Mouse (Mus musculus): ENCODE results near the gene Vamp5. TPM values are rescaled to one million over a fixed set of nuclear protein-coding genes. Genes with fewer than 3 reads are reported as not detected.
A peak's percentile ranks its signal among the peaks of the same experiment; 100 is the strongest.

The Vamp5 gene
- polyA plus RNA-seq, 1 experiment from 2014 or later = 15.4 TPM

- WGBS = 52% methylated on average over 7 of the region's 7 CpGs
- Histone ChIP-seq H3K27me3 (ENCODE audit: control insufficient read depth, insufficient read depth, low read length) (no peaks in the 10 kb centered on the region), H3K36me3 (ENCODE audit: control insufficient read depth, insufficient read depth, low read length) (no peaks in the 10 kb centered on the region), H3K9ac (ENCODE audit: low read length) (no peak overlapping the region), H3K4me3 (ENCODE audit: low read depth, low read length) (no peak overlapping the region), H3K4me2 (no peak overlapping the region), H3K27ac (ENCODE audit: low read depth, low read length) (no peak overlapping the region), H3K4me1 (ENCODE audit: control insufficient read depth, insufficient read depth, low read length) (peaks cover 8% of the 10 kb centered on the region), H3K9me3 (ENCODE audit: control insufficient read depth, low read length) (no peaks in the 10 kb centered on the region)
- DNase-seq (ENCODE audit: low spot score, missing footprints) (no peak), ATAC-seq (ENCODE audit: low FRiP score) (no peak)
Observed at GRCm38 (mm10) chr6:72364009-72364408, 16.3 kb downstream of the Vamp5 start.

GRCm38 (mm10) chr6:72362132-72363028 is 17.9 kb downstream of the Vamp5 start:
- peak overlapping the region; percentile 89 for H3K4me2 ChIP-seq
- DNase-seq (ENCODE audit: low spot score, missing footprints) (peak; percentile 97), ATAC-seq (ENCODE audit: low FRiP score) (peak; percentile 99)
- no peak overlapping the region for H3K27ac ChIP-seq (ENCODE audit: low read depth, low read length)
- peaks cover 8% of the 10 kb centered on the region for H3K4me1 ChIP-seq (ENCODE audit: control insufficient read depth, insufficient read depth, low read length)
- H3K36me3 ChIP-seq (ENCODE audit: control insufficient read depth, insufficient read depth, low read length) = peaks cover 2% of the 10 kb centered on the region; the same call in 1 of the 2 replicates
- no peaks in the 10 kb centered on the region for H3K27me3 ChIP-seq (ENCODE audit: control insufficient read depth, insufficient read depth, low read length)
- peak overlapping the region; percentile 80 for H3K4me3 ChIP-seq (ENCODE audit: low read depth, low read length)
- WGBS = under 1% methylated on average over 42 of the region's 42 CpGs
- H3K9me3 ChIP-seq (ENCODE audit: control insufficient read depth, low read length) = no peaks in the 10 kb centered on the region
- peak overlapping the region; percentile 80 for H3K9ac ChIP-seq (ENCODE audit: low read length)

GRCm38 (mm10) chr6:72361121-72361551 is 19.1 kb downstream of the Vamp5 start:
- H3K27ac ChIP-seq (ENCODE audit: low read depth, low read length) = no peak overlapping the region
- peak overlapping the region; percentile 89 for H3K4me2 ChIP-seq
- peak overlapping the region; percentile 80; the same call in 1 of the 2 replicates for H3K4me3 ChIP-seq (ENCODE audit: low read depth, low read length)
- WGBS = 76% methylated on average over 5 of the region's 5 CpGs
- H3K4me1 ChIP-seq (ENCODE audit: control insufficient read depth, insufficient read depth, low read length) = peaks cover 8% of the 10 kb centered on the region
- no peaks in the 10 kb centered on the region for H3K9me3 ChIP-seq (ENCODE audit: control insufficient read depth, low read length)
- no peaks in the 10 kb centered on the region for H3K27me3 ChIP-seq (ENCODE audit: control insufficient read depth, insufficient read depth, low read length)
- no peak overlapping the region for H3K9ac ChIP-seq (ENCODE audit: low read length)
- DNase-seq (ENCODE audit: low spot score, missing footprints) (no peak), ATAC-seq (ENCODE audit: low FRiP score) (no peak)
- peaks cover 2% of the 10 kb centered on the region; the same call in 1 of the 2 replicates for H3K36me3 ChIP-seq (ENCODE audit: control insufficient read depth, insufficient read depth, low read length)

DNA sequence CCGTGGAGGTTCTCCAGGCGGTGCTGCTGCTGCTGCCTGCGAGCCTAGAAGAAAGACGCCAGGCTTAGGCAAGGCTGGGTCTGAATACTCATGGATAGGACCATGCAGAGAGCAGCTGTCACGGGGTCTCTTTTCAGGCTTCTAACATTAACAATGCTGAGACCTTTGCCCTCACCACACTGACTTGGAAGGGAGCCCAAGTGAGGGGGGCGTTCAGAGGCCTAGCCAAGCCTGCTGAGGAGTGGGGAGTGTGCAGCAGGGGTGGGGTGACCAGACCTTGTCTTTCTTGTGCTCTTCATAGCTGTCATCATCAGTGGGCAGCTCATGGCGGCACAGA is 19.7 kb downstream of the Vamp5 start:
- Histone ChIP-seq H3K4me3 (ENCODE audit: low read depth, low read length) (no peak overlapping the region), H3K27ac (ENCODE audit: low read depth, low read length) (no peak overlapping the region), H3K9me3 (ENCODE audit: control insufficient read depth, low read length) (no peaks in the 10 kb centered on the region), H3K4me2 (no peak overlapping the region), H3K27me3 (ENCODE audit: control insufficient read depth, insufficient read depth, low read length) (no peaks in the 10 kb centered on the region), H3K36me3 (ENCODE audit: control insufficient read depth, insufficient read depth, low read length) (peaks cover 2% of the 10 kb centered on the region; the same call in 1 of the 2 replicates), H3K4me1 (ENCODE audit: control insufficient read depth, insufficient read depth, low read length) (peaks cover 8% of the 10 kb centered on the region), H3K9ac (ENCODE audit: low read length) (no peak overlapping the region)
- no peak for ATAC-seq (ENCODE audit: low FRiP score)
- DNase-seq (ENCODE audit: low spot score, missing footprints) = no peak
- 83% methylated on average over 7 of the region's 7 CpGs for WGBS

DNA sequence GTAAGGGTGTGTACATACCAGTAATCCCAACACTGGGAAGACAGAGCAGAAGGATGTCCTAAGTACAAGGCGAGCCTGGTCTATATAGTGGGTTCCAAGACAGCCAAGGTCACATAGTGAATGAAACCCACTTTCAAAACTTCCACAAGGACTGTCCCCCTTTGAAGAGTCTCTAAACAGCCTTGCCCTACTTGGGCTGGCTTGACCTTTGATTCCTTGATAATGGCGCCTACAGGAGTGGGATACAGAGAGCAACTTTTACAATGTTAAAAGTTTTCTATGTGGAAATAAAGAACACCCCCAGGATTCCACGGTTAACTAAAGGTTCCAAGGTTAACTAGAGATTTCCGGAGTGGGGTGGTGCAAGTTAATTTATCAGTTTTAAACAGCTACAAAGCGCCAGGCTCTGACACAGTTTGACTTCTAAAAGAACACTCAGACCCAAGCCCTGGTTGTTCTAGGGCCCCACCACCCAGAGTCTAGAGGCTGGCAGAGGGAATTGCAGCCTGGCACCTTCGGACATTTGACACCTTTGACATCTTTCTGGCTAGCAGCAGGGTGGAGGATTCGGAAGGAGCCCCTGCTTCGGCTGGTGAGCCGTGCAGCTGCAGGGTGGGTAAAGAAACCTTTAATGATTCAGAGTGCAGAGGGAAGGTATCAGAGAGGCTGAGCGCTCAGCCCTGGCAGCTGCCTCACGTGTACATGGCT is 20.2 kb downstream of the Vamp5 start:
- Histone ChIP-seq H3K9ac (ENCODE audit: low read length) (no peak overlapping the region), H3K27ac (ENCODE audit: low read depth, low read length) (no peak overlapping the region), H3K27me3 (ENCODE audit: control insufficient read depth, insufficient read depth, low read length) (no peaks in the 10 kb centered on the region), H3K4me2 (no peak overlapping the region), H3K9me3 (ENCODE audit: control insufficient read depth, low read length) (no peaks in the 10 kb centered on the region), H3K4me3 (ENCODE audit: low read depth, low read length) (no peak overlapping the region), H3K36me3 (ENCODE audit: control insufficient read depth, insufficient read depth, low read length) (peaks cover 2% of the 10 kb centered on the region; the same call in 1 of the 2 replicates), H3K4me1 (ENCODE audit: control insufficient read depth, insufficient read depth, low read length) (peaks cover 9% of the 10 kb centered on the region)
- ATAC-seq (ENCODE audit: low FRiP score) (no peak), DNase-seq (ENCODE audit: low spot score, missing footprints) (no peak)
- WGBS = 88% methylated on average over 11 of the region's 11 CpGs

- no peak overlapping the region for H3K9ac ChIP-seq (ENCODE audit: low read length)
- 77% methylated on average over 2 of the region's 2 CpGs for WGBS
- H3K4me3 ChIP-seq (ENCODE audit: low read depth, low read length) = no peak overlapping the region
- H3K27ac ChIP-seq (ENCODE audit: low read depth, low read length) = no peak overlapping the region
- H3K4me2 ChIP-seq = no peak overlapping the region
- H3K36me3 ChIP-seq (ENCODE audit: control insufficient read depth, insufficient read depth, low read length) = peaks cover 2% of the 10 kb centered on the region; the same call in 1 of the 2 replicates
- DNase-seq (ENCODE audit: low spot score, missing footprints) (no peak), ATAC-seq (ENCODE audit: low FRiP score) (no peak)
- H3K27me3 ChIP-seq (ENCODE audit: control insufficient read depth, insufficient read depth, low read length) = no peaks in the 10 kb centered on the region
- no peaks in the 10 kb centered on the region for H3K9me3 ChIP-seq (ENCODE audit: control insufficient read depth, low read length)
- peaks cover 15% of the 10 kb centered on the region for H3K4me1 ChIP-seq (ENCODE audit: control insufficient read depth, insufficient read depth, low read length)
Observed at GRCm38 (mm10) chr6:72359343-72359742, 20.9 kb downstream of the Vamp5 start.

- DNase-seq (ENCODE audit: low spot score, missing footprints) = no peak
- Histone ChIP-seq H3K4me1 (ENCODE audit: control insufficient read depth, insufficient read depth, low read length) (peaks cover 15% of the 10 kb centered on the region), H3K4me3 (ENCODE audit: low read depth, low read length) (no peak overlapping the region), H3K9me3 (ENCODE audit: control insufficient read depth, low read length) (no peaks in the 10 kb centered on the region), H3K4me2 (no peak overlapping the region), H3K27ac (ENCODE audit: low read depth, low read length) (no peak overlapping the region), H3K9ac (ENCODE audit: low read length) (no peak overlapping the region), H3K36me3 (ENCODE audit: control insufficient read depth, insufficient read depth, low read length) (peaks cover 2% of the 10 kb centered on the region; the same call in 1 of the 2 replicates), H3K27me3 (ENCODE audit: control insufficient read depth, insufficient read depth, low read length) (no peaks in the 10 kb centered on the region)
- ATAC-seq (ENCODE audit: low FRiP score) = no peak
- WGBS = 91% methylated on average over 10 of the region's 10 CpGs
Observed at GRCm38 (mm10) chr6:72358086-72358764, 22.0 kb downstream of the Vamp5 start.

DNA sequence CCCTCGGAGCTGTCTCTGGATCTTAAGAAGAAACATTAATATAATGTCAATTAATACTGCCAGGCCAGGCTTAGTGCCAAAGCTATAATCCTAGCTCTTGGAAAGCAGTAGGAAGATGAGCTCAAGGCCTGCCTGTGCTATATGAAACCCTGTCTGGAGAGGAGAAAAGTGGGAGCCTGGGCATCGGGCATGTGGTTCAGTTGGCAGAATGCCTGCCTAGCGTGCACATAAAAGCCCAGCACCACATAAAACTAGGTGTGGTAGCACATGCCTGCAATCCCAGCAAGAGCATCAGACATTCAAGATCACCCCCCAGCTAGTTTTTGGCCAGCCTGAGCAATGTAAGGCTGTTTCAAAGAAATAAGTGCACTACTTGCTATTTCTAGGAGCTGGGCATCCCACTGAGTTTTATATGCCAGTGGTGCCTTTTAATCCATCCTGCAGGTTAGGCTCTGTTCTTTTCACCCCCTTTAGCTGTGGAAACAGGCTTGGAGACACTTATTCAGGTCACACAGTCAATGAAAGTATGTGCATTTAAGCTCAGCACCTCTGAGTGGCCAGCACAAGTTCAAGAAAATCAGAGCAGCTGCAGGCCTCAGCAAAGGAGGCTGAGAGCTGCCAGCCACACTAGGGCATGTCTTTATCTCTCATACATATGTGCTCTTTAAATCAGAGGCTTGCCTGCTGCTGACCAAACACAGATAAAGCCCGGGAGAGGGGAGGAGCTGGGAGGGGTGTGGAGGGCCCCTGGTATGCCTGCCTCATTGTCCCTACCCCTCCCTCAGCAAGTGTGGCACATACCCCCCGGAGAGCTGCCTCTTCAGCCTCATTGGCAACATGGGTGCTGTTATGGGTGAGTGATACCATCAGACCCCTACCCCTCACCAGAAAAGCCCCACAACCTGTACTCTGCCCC is 22.8 kb downstream of the Vamp5 start:
- Histone ChIP-seq H3K9me3 (ENCODE audit: control insufficient read depth, low read length) (no peaks in the 10 kb centered on the region), H3K4me2 (no peak overlapping the region), H3K27me3 (ENCODE audit: control insufficient read depth, insufficient read depth, low read length) (no peaks in the 10 kb centered on the region), H3K36me3 (ENCODE audit: control insufficient read depth, insufficient read depth, low read length) (peaks cover 2% of the 10 kb centered on the region; the same call in 1 of the 2 replicates), H3K27ac (ENCODE audit: low read depth, low read length) (no peak overlapping the region), H3K9ac (ENCODE audit: low read length) (no peak overlapping the region), H3K4me1 (ENCODE audit: control insufficient read depth, insufficient read depth, low read length) (peaks cover 12% of the 10 kb centered on the region), H3K4me3 (ENCODE audit: low read depth, low read length) (no peak overlapping the region)
- ATAC-seq (ENCODE audit: low FRiP score) (no peak), DNase-seq (ENCODE audit: low spot score, missing footprints) (no peak)
- WGBS = 79% methylated on average over 5 of the region's 5 CpGs
